Mouse (Mus musculus): ENCODE measurements at regions not wholly inside any gene's neighbourhood (a gene's known extent, or its start where the extent isn't known, plus 50 kb on each side); places are given as distances from the start of the nearest gene placed in this dataset.

- Histone ChIP-seq H3K9me3 (no peaks in the 10 kb centered on the region), H3K4me3 (replicated peaks) (no peak overlapping the region), H3K4me1 (replicated peaks) (no peaks in the 10 kb centered on the region), H3K27ac (no peak overlapping the region), H3K9ac (no peak overlapping the region), H3K27me3 (replicated peaks) (no peaks in the 10 kb centered on the region), H3K36me3 (no peaks in the 10 kb centered on the region), H3K4me2 (replicated peaks) (no peak overlapping the region)
- WGBS = 84% methylated on average over 12 of the region's 12 CpGs
- ATAC-seq = no peak
These were observed 420.8 kb upstream of the Got2 start for GRCm38 (mm10) chr8:96308989-96309718.

- H3K27ac ChIP-seq = no peak overlapping the region
- H3K9ac ChIP-seq = no peak overlapping the region
- no peak overlapping the region for H3K4me2 ChIP-seq (replicated peaks)
- 71% methylated on average over 4 of the region's 4 CpGs for WGBS
- H3K27me3 ChIP-seq (replicated peaks) = no peaks in the 10 kb centered on the region
- ATAC-seq = no peak
- no peaks in the 10 kb centered on the region for H3K9me3 ChIP-seq
- H3K36me3 ChIP-seq = no peaks in the 10 kb centered on the region
- H3K4me3 ChIP-seq (replicated peaks) = no peak overlapping the region
- H3K4me1 ChIP-seq (replicated peaks) = no peaks in the 10 kb centered on the region
These were observed 408.3 kb upstream of the Got2 start for GRCm38 (mm10) chr8:96296643-96297042.

GRCm38 (mm10) chr8:96290740-96291139 lies 402.4 kb upstream of the Got2 start:
- ATAC-seq = no peak
- Histone ChIP-seq H3K9ac (no peak overlapping the region), H3K4me1 (replicated peaks) (no peaks in the 10 kb centered on the region), H3K27me3 (replicated peaks) (no peaks in the 10 kb centered on the region), H3K4me3 (replicated peaks) (no peak overlapping the region), H3K36me3 (no peaks in the 10 kb centered on the region), H3K4me2 (replicated peaks) (no peak overlapping the region), H3K9me3 (no peaks in the 10 kb centered on the region), H3K27ac (no peak overlapping the region)

- no peak overlapping the region for H3K4me2 ChIP-seq (replicated peaks)
- WGBS = 81% methylated on average over 3 of the region's 3 CpGs
- no peak overlapping the region for H3K9ac ChIP-seq
- no peak overlapping the region for H3K4me3 ChIP-seq (replicated peaks)
- H3K36me3 ChIP-seq = no peaks in the 10 kb centered on the region
- no peaks in the 10 kb centered on the region for H3K4me1 ChIP-seq (replicated peaks)
- no peak overlapping the region for H3K27ac ChIP-seq
- no peak for ATAC-seq
- H3K27me3 ChIP-seq (replicated peaks) = no peaks in the 10 kb centered on the region
- H3K9me3 ChIP-seq = no peaks in the 10 kb centered on the region
These were observed 401.2 kb upstream of the Got2 start for GRCm38 (mm10) chr8:96289519-96289918.

- no peaks in the 10 kb centered on the region for H3K27me3 ChIP-seq (replicated peaks)
- H3K9ac ChIP-seq = no peak overlapping the region
- 42% methylated on average over 3 of the region's 3 CpGs for WGBS
- H3K4me3 ChIP-seq (replicated peaks) = no peak overlapping the region
- no peaks in the 10 kb centered on the region for H3K9me3 ChIP-seq
- no peak overlapping the region for H3K4me2 ChIP-seq (replicated peaks)
- no peaks in the 10 kb centered on the region for H3K4me1 ChIP-seq (replicated peaks)
- no peaks in the 10 kb centered on the region for H3K36me3 ChIP-seq
- H3K27ac ChIP-seq = no peak overlapping the region
- ATAC-seq = no peak
These were observed 400.2 kb upstream of the Got2 start for GRCm38 (mm10) chr8:96288525-96288924.

GRCm38 (mm10) chr8:96277479-96278138 lies 389.3 kb upstream of the Got2 start:
- H3K4me3 ChIP-seq (replicated peaks) = no peak overlapping the region
- no peak for ATAC-seq

GRCm38 (mm10) chr8:96277058-96277457 lies 388.7 kb upstream of the Got2 start:
- H3K4me3 ChIP-seq (replicated peaks) = no peak overlapping the region
- H3K4me2 ChIP-seq (replicated peaks) = no peak overlapping the region
- ATAC-seq = no peak
- no peak overlapping the region for H3K9ac ChIP-seq
- no peaks in the 10 kb centered on the region for H3K36me3 ChIP-seq
- no peaks in the 10 kb centered on the region for H3K4me1 ChIP-seq (replicated peaks)
- no peaks in the 10 kb centered on the region for H3K27me3 ChIP-seq (replicated peaks)
- WGBS = 40% methylated on average over 5 of the region's 5 CpGs
- H3K27ac ChIP-seq = no peak overlapping the region
- H3K9me3 ChIP-seq = no peaks in the 10 kb centered on the region

More at GRCm38 (mm10) chr8:96277479-96278138, 389.3 kb upstream of the Got2 start:
- Histone ChIP-seq H3K36me3 (no peaks in the 10 kb centered on the region), H3K27me3 (replicated peaks) (no peaks in the 10 kb centered on the region), H3K4me2 (replicated peaks) (no peak overlapping the region), H3K4me1 (replicated peaks) (no peaks in the 10 kb centered on the region), H3K9me3 (no peaks in the 10 kb centered on the region), H3K27ac (no peak overlapping the region), H3K9ac (no peak overlapping the region)
- WGBS = 50% methylated on average over 4 of the region's 4 CpGs

GRCm38 (mm10) chr8:96256294-96256693 lies 367.9 kb upstream of the Got2 start:
- 87% methylated on average over 5 of the region's 5 CpGs for WGBS
- no peak overlapping the region for H3K4me2 ChIP-seq (replicated peaks)
- no peak for ATAC-seq
- no peaks in the 10 kb centered on the region for H3K4me1 ChIP-seq (replicated peaks)
- H3K9ac ChIP-seq = no peak overlapping the region
- no peaks in the 10 kb centered on the region for H3K9me3 ChIP-seq
- H3K36me3 ChIP-seq = no peaks in the 10 kb centered on the region
- H3K27ac ChIP-seq = no peak overlapping the region
- H3K4me3 ChIP-seq (replicated peaks) = no peak overlapping the region
- no peaks in the 10 kb centered on the region for H3K27me3 ChIP-seq (replicated peaks)

GRCm38 (mm10) chr8:96255811-96256210 lies 367.5 kb upstream of the Got2 start:
- no peak for ATAC-seq
- Histone ChIP-seq H3K9me3 (no peaks in the 10 kb centered on the region), H3K27me3 (replicated peaks) (no peaks in the 10 kb centered on the region), H3K36me3 (no peaks in the 10 kb centered on the region), H3K27ac (no peak overlapping the region), H3K4me3 (replicated peaks) (no peak overlapping the region), H3K9ac (no peak overlapping the region), H3K4me2 (replicated peaks) (no peak overlapping the region), H3K4me1 (replicated peaks) (no peaks in the 10 kb centered on the region)
- WGBS = 77% methylated on average over 5 of the region's 5 CpGs

- no peaks in the 10 kb centered on the region for H3K27me3 ChIP-seq (replicated peaks)
- H3K4me1 ChIP-seq (replicated peaks) = no peaks in the 10 kb centered on the region
- no peak overlapping the region for H3K4me3 ChIP-seq (replicated peaks)
- no peak for ATAC-seq
- H3K9ac ChIP-seq = no peak overlapping the region
- H3K9me3 ChIP-seq = no peaks in the 10 kb centered on the region
- no peak overlapping the region for H3K27ac ChIP-seq
- WGBS = 84% methylated on average over 7 of the region's 7 CpGs
- no peaks in the 10 kb centered on the region for H3K36me3 ChIP-seq
- no peak overlapping the region for H3K4me2 ChIP-seq (replicated peaks)
These were observed 357.7 kb upstream of the Got2 start for GRCm38 (mm10) chr8:96246017-96246416.

GRCm38 (mm10) chr8:96244549-96245152 lies 356.3 kb upstream of the Got2 start:
- Histone ChIP-seq H3K4me2 (replicated peaks) (no peak overlapping the region), H3K4me3 (replicated peaks) (no peak overlapping the region), H3K27ac (no peak overlapping the region), H3K9me3 (no peaks in the 10 kb centered on the region), H3K27me3 (replicated peaks) (no peaks in the 10 kb centered on the region), H3K4me1 (replicated peaks) (no peaks in the 10 kb centered on the region), H3K9ac (no peak overlapping the region), H3K36me3 (no peaks in the 10 kb centered on the region)
- 65% methylated on average over 9 of the region's 9 CpGs for WGBS
- ATAC-seq = no peak

- Histone ChIP-seq H3K36me3 (no peaks in the 10 kb centered on the region), H3K27ac (no peak overlapping the region), H3K27me3 (replicated peaks) (no peaks in the 10 kb centered on the region), H3K4me2 (replicated peaks) (no peak overlapping the region), H3K9me3 (no peaks in the 10 kb centered on the region), H3K4me3 (replicated peaks) (no peak overlapping the region), H3K4me1 (replicated peaks) (no peaks in the 10 kb centered on the region), H3K9ac (no peak overlapping the region)
- no peak for ATAC-seq
These were observed 350.1 kb upstream of the Got2 start for GRCm38 (mm10) chr8:96238406-96238805.

GRCm38 (mm10) chr8:96237940-96238339 lies 349.6 kb upstream of the Got2 start:
- H3K4me2 ChIP-seq (replicated peaks) = no peak overlapping the region
- H3K4me1 ChIP-seq (replicated peaks) = no peaks in the 10 kb centered on the region
- WGBS = 68% methylated on average over 3 of the region's 3 CpGs
- no peak overlapping the region for H3K4me3 ChIP-seq (replicated peaks)
- no peak overlapping the region for H3K27ac ChIP-seq
- H3K27me3 ChIP-seq (replicated peaks) = no peaks in the 10 kb centered on the region
- H3K9me3 ChIP-seq = no peaks in the 10 kb centered on the region
- no peak for ATAC-seq
- no peaks in the 10 kb centered on the region for H3K36me3 ChIP-seq
- no peak overlapping the region for H3K9ac ChIP-seq
